Mouse (Mus musculus): Measurements from ENCODE around the gene Ofd1.
A peak's percentile ranks its signal among the peaks of the same experiment; 100 is the strongest.

The Ofd1 gene

DNA sequence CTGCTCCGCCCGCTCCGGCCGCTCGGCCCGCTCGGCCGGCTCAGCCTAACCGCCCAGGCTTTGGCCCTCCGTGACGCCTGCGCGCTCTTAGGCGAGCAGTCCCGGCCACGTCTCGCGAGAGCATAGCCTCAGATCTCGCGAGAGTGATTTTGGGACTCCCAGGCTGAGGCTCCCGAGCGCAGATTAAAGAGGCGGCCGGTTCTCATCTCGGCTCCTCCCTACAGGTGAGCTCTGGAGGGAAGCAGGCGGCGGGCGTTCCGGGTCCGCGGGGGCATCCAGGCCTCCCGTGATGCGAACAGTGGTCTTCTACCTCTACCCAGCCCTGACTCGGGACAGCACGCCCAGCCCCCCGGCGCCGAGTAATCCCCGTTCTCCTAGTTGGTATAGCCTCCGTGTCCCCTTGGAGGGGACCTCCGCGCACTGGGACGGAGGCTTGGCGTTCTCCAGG lies at the start of gene Ofd1:
Gene Ofd1 (minus strand): TSS at position 89 of the 448 bp plus-strand sequence.
- DNase-seq (ENCODE audit: low spot score in 2 of 2), result peak; percentile 82 to 85

DNA sequence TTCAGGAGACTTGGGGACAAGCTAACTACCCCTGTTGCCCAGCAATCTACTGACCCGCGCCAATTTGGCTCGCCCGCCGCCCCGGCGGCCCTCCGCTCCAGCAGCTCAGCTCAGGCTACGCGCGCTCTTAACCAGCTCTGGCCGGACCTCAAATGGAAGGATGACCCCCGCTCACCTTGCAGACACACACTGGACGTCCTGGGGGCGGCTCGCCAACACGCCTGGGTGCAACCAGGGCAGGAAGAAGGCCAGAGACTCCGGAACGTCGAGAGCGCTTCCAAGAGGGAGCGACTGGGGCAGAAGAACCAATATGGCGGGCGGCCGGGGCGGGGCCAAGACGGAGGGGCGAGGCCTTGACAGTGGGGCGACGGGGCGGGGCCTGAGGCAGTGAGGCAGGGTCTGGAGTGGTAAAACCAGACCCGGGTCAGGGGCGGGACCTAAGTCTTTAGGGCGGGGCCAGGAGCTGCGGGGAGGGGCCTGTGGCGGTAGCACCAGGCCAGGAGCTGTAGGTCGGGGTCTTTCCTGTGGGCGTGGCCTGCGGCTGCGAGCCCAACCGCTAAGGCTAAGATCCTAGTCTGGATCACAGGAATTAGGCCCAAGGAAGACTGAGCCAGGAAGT lies 39.0 kb upstream of the Ofd1 start, which contains the start of gene Rab9:
Gene Rab9 (minus strand): TSS at position 503 of the 619 bp plus-strand sequence.
- DNase-seq (ENCODE audit: low spot score in 2 of 2), result peak; percentile 86 to 89

DNA sequence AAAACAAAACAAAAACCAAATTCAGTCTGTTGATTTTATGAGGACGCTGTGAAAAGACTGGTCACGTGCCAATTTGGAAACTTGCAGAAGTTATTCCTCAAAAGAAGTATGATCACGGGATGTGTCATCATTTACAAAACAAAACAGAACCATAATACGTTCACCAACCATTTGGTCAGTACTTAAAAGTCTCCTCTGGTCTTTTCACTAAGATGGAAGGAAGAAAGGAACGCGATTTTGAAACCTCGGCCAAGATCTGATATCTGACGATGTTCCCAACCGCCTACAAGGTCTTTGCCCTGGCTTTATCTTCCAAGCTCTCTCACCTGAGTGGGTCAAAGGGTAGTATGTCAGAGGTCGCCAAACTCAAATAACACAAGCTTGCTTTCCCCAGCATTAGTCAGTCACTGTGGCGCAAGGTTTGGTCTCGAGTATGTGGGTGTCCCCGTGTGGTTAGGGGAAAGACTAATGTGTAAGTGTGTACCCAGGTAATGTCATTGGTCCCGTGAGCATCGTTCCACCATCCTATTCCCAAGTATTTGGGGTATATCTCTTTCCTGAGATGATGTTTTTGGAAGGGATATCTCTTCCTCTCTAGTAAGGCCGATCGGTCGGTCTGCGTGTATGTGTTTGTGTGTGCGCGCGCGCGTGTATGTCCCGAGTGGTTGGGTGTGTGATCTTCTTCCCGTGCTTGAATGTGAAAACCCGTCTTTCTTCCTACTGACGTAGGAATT lies 38.3 kb upstream of the Ofd1 start:
- no peak for DNase-seq (ENCODE audit: low spot score in 2 of 2)

DNA sequence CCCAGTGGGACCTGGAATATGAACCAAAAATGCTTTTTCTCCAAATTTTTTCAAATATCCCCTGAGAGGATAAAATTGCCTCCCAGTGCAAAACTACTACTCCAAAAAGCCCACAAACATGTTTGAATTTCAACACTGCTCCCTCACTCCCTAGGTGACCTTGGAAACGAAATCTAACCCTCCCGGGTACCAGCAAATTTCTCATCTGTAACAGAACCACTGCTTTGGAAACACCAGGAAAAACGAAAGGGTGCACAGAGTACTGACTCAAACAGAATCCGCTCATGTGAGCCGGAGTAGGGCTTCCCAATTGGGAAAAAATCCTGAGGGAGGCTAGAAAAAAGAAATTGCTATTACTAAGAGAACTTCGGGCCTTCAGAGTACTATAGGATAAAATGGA lies 36.9 kb upstream of the Ofd1 start:
- no peak for DNase-seq (ENCODE audit: low spot score in 2 of 2)

DNA sequence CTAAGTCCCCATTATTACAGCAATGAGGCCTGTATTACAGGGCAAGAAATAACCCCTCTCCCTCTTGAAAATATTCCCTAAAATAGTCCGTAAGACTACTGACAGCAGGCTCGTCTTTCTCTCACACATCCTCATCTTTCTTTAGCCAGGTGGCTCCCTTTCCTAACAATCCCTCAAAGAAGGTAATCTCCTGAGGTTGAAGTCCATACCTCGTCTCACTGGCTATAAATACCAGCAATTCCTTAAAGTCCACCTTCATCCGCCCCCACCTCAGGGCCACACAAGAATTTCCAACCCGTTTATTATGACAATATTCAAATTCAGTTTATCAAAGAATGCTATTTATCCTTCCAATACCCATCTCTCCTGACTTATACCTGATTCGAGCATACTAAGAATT lies 32.1 kb upstream of the Ofd1 start:
- no peak for DNase-seq (ENCODE audit: low spot score in 2 of 2)

DNA sequence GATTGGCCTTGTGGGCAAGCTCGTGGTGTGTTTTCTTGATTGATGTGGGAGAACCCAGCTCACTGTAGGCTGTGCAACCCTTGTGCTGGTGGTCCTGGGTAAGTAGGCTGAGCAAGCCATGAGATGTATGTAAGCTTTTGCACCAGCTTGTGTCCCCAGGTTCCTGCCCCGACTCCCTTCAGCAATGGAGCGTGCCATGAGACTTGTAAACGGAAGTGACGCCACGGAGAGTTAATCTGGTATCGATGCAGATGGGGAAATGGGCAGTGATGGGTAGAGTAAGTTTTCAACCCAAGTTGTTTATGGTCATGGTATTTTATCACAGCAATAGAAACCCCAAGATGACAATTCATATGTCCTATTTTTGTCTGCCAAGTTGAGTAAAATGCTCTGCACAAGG lies 27.8 kb upstream of the Ofd1 start:
- no peak for DNase-seq (ENCODE audit: low spot score in 2 of 2)

DNA sequence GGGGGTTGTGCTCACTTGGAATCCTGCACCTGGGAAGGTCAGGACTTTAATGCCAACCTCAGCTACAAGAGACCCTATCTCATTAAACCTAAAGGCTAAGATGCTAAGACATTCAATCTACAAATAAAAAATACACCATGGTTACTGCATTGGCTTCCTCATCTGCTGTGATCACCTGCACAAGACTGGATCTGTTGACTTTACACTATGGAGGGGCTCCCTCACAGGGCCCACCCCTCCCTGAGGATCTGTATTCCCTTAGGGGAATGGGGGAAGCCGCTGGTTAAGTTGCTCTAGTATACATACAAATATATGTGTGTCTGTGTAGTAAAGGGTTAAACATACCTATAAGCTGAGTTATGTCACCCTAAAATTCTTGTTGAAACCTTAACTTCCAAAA lies 15.0 kb upstream of the Ofd1 start:
- DNase-seq (ENCODE audit: low spot score in 2 of 2), result no peak

DNA sequence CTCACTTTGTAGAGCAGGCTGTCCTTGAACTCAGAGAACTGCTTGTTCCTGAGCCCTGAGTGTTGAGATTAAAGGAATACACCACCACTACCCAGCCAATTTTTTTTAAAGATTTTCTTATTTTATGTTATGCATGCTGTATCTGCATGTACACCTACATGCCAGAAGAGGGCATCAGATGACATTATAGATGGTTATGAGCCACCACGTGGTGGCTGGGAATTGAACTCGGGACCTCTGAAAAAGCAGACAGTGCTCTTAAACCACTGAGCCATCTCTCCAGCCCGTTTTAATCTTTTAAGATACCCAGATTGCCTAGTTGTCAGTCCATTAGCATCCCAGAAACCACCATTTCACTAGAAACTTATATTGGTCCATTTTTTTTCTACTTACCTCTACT lies 13.8 kb upstream of the Ofd1 start:
- DNase-seq (ENCODE audit: low spot score in 2 of 2), result no peak

DNA sequence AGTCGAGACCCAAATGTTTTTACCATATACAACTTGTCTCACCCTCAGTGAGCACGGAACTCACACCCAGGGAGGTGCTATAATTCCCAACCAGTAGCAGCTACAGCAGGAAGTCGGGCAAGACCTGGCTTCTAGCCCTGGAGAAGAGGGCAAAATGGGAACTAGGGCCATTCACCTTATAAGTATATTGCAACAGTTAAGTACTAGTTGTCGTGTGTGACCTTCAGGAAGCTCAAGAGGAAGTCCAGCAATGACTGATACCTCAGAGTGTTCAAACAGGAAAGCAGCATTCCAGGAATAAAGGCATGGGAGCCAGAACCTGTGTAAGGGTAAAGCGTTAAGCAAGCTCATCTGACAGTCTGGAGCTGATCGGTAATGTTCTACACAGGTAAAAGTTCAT lies 13.0 kb upstream of the Ofd1 start:
- no peak for DNase-seq (ENCODE audit: low spot score in 2 of 2)

DNA sequence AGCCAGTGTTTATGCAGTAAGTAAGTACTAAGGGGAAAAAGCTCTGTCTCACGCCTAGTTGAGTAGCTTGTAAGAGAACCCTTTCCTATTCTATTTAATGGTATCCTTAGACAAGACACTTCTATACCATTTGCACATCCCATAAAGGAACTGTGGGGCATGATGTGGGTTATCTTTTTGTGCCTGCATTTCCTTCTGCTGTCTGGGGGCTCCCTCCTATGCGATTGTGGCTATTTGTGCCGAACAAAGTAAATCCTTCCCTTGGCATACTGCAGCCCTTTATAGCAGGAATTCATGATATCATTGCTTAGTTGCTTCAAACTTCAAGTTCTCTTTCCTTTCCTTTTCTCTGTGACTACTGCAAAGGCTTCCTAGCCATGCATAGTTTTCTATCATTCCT lies 4.0 kb upstream of the Ofd1 start:
- no peak for DNase-seq (ENCODE audit: low spot score in 2 of 2)

DNA sequence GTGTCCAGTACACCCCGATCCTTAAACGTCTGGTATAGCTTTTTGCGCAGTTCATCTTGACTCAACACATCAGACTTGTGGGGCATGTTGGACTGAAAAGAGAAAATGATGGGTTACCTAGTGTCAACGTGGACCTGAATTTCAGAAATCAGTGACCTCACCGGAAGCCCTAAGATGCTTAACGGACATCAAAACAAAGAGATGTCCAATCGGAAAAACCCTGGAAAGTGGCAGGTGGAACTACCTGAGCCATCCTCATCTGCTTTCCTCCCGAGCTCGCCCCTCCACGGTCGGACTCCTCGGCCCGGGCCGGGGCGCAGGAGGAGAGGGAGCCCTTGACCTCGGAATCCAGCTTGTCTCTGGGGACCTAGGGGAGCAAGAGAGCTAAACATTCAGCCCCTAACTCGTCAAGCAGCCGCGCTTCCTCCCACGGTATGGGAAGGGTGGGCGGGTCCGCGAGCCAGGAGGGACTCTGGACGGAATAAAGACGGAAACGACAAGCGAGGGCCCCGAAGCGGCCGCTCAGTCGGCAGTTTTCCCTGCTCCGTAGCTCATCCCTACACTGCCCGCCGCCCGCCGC lies 378 bp downstream of the Ofd1 start, which contains the start of gene Trappc2:
Gene Trappc2 (plus strand): TSS at position 539 of the 580 bp plus-strand sequence.
- DNase-seq (ENCODE audit: low spot score in 2 of 2), result no peak

DNA sequence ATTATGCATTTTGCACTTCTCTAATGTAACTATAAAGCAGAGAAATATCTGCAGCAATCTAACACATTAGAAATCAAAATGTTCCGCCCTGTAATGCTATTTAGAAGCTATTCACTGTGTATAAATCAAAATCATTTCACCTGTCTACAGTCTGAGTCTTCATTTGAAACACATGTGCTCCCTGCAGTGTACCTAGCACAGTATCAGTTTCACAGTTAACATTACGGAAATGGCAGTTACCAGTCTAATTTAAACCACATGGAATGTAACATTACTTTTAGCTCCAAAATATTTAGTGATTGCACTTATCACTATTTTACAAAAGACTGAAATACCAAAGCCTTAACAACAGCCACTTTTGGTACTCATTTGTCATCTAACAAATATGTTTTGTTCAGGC lies 5.7 kb downstream of the Ofd1 start:
- DNase-seq (ENCODE audit: low spot score in 2 of 2), result no peak

DNA sequence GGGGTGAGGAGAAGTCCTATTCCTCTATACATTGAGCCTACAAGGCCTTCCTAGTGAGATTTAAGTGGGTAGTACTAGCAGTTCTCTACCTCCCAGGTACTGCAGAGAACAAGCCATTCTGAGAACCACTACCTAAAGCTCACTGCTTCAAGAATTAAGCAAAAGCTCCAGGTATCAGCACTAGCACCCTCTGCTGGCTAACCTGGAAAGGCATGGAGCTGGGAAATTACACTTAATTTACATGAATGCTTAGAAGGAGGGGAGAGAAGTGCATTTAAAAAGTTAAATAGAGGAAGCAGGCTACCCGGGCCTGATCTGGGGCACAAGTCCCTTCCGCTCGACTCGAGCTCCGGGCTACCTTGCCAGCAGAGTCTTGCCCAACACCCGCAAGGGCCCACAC lies 24.3 kb downstream of the Ofd1 start:
- no peak for DNase-seq (ENCODE audit: low spot score in 2 of 2)

DNA sequence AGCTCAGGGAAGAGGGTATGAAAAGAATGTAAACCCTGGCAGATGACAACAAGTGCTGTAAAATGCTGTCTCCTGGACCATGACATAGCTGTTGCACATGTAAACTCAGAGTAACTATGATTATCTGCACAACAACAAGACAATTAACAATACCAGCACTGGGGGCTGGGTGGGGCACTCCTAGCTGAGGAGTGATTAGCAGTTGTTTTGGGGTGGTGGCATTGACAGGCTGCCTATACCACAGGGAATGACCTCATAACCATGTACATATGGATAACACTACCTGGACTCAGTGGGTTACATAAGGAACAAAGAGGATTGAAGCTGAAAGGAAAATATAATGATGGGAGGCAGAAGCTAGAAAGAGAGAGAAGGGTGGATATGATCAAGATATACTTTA lies 32.6 kb downstream of the Ofd1 start:
- no peak for DNase-seq (ENCODE audit: low spot score in 2 of 2)

DNA sequence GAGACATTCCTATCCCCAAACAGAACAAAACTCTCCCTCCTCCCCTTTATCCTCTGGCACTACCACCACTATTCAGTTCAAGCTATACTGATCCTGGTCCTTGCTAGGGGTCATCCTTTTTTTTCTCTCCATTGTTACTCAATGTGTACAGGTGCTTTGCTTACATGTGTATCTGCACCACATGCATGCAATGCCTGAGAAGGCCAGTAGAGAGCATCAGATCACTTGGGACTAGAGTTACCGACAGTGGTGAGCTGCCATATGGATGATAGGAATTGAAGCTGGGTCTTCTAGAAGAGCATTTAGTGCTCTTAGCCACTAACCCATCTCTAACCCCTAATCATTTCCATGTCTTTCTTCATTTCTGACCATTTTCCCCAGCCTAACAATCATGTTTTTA lies 46.8 kb downstream of the Ofd1 start:
- DNase-seq (ENCODE audit: low spot score in 2 of 2), result no peak

DNA sequence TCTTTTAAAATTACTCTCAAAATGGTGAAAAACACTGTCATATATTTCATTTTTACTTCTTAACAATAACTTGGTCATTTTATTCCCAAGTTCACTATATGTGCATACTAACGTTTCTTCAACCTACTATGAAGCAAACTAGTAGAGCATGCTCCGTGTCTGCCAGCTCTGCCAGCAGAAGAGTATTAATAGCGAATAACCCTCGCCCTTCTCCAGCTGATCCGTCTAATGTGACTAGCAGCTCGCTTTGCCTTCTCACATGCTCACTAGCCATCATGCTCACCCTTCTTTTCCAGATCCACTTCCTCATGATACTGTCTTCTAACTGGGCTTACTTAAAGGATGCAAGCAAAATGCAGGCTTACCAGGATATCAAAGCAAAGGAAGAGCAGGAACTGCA lies 53.8 kb downstream of the Ofd1 start:
- no peak for DNase-seq (ENCODE audit: low spot score in 2 of 2)

DNA sequence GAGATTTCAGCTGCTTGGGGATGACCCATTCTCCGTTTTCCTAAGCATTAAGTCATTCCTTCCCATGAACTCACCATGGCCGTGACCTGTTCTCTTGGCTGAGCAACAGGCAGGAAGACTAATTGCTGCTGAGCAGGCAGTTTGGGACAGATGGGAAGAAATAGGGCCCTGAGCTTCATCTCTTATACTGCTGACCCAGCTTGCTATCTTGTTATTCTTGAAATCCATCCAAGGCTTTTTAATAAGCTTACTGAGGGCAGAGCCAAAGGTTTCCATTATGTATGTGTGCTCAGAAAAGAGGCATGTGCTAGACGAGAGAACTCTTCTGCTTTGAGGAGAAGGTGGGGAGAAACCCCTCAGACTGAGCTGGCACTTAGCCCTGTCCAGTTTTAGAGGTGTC lies 55.6 kb downstream of the Ofd1 start:
- no peak for DNase-seq (ENCODE audit: low spot score in 2 of 2)

DNA sequence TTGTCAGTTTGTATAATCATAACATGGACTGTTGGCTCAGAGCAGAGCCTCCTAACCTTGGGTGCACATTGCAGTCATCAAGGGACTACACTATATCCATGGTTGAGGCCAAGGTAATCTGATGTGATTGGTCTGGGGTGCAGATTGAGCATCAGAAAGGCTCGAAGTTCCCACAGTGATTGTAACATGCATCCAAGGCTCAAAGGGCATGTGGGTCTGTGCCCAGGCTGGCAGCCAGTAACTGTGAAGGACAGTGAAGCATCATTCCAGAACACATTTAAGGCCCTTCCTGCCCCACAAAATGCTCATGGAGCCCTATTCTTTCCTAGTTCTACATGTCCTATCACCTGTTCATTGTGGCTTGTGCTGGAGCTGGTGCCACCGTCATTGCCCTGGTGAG lies 56.9 kb downstream of the Ofd1 start:
- no peak for DNase-seq (ENCODE audit: low spot score in 2 of 2)

DNA sequence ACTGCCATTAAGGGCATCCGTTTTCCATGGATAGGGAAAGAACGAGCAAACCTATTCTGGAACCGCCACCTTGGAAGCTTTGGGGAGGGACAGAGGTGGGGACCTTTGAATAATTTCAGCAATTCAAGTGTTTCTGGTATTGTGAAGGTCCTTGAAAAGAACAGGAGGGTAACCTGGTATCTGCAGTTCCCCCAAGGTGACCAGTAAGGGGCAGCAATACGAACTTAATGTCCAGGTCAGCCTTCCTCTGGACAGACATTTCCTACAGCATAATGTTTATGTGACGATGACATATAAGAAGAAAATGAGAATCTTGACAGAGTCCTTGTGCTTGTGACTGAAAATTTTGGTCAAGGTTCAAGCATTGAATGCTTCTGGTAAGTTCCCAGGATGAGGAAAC lies 61.9 kb downstream of the Ofd1 start:
- no peak for DNase-seq (ENCODE audit: low spot score in 2 of 2)

DNA sequence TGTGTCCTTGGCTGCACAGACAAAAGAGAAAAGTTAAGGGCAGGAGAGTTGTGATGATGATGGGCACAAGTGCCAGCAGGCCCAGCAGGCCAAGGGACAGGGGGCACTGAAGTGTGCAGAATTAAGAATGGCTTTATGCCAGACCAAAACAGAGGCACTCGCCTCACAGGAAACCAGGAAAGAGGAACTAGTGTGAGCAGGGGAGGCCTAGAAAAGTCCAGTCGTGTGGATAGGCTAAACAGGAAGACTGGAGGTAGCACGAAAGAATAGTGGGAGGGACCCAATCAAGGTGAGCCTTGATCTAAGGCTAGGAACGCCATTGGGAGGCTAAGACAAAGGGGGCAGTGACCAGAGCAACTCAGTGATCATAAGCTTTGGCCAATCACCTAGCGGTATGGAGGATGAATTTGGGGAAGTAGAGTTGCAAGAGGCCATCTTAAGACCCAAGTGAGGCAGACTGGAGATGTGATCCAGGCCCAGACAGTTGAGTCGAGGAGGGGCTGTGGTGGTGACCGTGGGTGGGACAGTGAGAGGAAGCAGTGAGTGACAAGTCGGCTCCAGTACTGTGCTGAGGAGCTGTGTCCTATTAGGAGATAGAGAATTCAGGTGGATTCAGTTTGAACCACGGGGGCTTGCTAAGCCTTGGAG lies 63.7 kb downstream of the Ofd1 start:
- no peak for DNase-seq (ENCODE audit: low spot score in 2 of 2)

DNA sequence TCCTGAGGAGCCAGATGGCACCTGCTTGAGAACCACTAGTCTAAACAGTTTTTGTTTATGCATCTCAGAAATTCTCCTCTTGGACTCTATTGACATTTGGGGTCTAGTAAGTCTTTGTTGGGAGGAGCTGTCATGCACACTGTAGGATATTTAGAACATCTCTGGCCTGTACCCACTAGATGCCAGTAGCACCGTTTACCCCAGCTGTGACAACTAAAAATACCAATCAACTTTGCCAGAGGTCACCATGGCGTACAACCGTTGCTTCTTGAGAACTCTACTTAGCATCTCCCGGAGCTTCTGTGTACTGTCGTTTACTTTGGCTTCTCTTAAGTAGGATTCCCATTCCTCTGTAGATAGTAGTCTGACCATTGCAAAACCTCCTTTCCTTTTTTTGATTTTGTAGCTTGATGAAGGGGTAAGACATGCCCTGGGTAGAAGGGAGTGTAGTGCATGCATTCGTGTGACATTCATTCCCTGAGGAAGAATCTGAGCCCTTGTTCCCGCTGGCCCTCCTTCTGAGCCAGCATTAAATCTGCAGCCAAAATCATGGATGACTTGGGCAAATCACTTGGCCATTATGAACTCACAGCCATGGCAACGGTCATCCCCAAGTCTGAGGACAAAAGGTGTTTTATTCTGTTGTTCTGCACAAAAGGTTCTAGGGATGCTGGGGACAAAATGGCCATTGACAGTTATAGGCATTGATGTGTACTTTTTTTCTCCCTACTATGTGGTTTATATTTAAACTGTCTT lies 74.9 kb downstream of the Ofd1 start:
- DNase-seq (ENCODE audit: low spot score in 2 of 2), result no peak

DNA sequence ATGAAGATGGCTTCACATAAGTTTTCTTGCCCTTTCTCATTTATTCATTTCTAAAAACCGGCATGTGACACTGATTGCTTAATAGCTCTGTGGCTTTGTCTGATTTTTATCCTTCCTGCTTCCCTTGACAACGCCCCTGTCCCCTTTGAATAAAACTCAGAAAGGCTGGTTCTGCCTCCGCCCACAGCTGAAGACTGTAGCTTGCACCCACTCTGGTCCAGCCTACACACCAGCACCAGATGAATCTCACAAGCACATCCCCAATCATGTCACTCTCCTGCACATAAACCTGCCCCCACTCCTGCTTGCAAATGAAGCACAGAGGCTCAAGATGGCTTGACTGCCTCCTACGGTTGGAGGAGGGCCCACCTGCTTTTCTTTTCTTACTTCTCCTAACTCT lies 80.0 kb downstream of the Ofd1 start:
- DNase-seq (ENCODE audit: low spot score in 2 of 2), result peak; percentile 14 to 26
